Mouse (Mus musculus) B cell, adult 2 months (primary cell): ENCODE data around the gene Lrat.

Source experiments
- DNase-seq, 2 experiments: peaks; one replicate each; pipeline ENCODE4 v3.0.0; 2022

The Lrat gene

DNA sequence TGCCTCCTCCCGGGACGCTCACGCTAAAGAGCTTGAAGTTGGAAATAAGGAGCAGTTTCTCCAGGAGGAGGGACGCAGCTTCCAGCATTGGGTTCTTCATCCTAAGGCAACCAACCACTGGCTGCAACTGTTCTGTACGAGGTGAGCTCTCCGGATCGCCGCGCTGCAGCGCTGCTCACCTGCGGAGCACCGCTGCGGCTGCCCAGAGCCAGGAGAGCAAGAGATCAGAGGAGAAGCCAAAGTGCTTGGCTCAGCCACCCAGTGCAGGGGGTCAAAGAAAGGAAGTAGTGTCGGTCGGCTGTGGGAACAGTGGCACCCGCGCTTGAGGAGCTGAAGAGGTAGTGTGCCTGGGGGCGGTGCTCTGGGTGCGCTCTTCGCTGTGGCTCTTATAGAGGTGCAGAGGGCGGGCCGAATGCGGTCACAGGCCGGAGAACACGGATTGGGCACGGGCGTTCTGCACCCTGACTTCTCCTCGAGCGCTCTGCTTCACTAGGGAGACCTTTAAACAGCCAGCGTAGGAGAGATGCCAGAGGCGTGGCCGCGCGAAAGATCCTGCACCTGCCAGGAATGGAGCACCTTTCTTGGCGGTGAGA lies at the start of gene Lrat:
Gene Lrat, minus strand, starts transcription at position 361 of the 593 bp plus-strand sequence.
- DNase-seq: no peak

- no peak for DNase-seq
Observed at GRCm38 (mm10) chr3:82952173-82952962, 48.6 kb upstream of the Lrat start.

DNA sequence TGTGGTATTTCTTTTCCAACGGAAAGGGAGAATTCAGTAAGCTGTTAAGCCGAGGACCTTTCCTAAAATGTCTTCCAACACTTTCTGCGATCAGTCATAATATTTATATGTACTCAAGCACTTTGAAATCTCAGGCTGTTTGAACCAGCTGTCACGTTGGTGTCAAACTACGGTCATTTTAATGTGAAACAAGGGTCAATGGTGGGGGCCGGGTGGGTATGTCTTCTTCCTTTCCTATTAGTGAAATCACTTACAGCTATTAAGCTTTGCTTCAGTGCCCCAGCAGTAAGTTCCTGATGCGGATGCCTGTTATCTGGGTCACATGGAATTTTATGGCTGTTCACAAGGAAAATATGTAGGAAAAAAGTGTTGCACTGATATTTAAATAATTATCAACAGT lies 46.9 kb upstream of the Lrat start:
- DNase-seq: no peak

- no peak for DNase-seq
Observed at GRCm38 (mm10) chr3:82950208-82950607, 46.4 kb upstream of the Lrat start.

GRCm38 (mm10) chr3:82946375-82947107 lies 42.8 kb upstream of the Lrat start:
- no peak for DNase-seq

- no peak for DNase-seq
Observed at GRCm38 (mm10) chr3:82927917-82928316, 24.1 kb upstream of the Lrat start.

- DNase-seq: no peak
Observed at GRCm38 (mm10) chr3:82915632-82916031, 11.9 kb upstream of the Lrat start.

DNA sequence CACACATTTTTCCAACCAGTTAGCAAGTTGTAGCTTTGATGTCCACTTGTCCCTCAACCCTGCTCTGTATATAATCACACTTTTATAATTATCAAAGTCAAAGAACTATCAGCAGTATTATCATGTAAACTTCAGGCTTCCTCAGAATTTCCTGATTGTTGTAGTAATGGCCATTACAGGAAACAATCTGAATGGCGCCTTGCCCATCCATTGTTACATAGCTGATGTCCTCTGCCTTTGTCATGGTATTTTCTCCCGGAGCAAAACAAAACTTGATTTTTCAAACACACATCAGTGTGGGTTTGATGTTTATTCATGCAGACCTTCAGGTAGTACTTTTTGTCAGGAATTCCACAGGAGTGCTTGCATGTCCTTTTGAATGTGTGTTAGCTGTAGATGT lies 4.9 kb upstream of the Lrat start:
- no peak for DNase-seq

GRCm38 (mm10) chr3:82904211-82904908 lies 587 bp upstream of the Lrat start:
- DNase-seq: no peak

DNA sequence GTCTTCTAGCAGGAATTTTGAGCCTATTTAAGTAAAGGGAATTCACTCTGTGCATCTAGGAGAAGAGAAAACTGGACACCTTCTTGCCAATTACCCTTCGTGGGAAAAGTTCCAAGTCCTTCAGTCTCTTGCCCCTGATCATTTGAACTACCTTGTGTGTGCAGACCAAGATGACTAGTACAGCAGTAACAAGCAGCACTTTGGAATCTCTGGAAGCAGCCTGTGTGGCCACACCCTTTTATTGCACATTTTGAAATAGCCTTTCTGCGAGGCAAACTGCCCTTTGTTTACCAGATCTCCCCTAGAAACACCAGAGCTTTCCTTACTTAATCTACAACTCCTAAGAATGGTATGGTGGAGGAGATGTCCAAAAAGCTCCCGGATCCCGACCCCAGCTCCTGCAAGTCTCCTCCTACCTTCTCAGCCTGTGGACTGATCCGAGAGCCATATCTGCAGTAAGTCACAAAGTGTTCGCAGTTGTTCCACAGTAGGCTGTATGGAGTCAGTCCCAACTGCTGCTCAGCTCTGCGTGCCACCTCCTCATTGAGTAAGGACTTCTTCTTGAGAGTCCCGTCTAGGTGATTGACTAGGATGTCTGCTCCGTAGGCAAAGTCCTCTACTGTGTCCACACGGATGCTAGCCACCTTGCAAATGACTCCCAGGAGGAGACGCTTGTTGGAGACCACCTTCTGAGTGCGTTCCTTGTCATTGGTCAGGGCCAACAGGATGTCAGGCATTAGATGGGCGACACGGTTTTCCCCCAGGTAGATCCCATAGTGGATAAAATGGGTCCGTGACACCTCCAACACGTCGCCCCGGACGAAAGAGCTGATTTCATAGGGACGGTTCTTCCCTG lies 788 bp downstream of the Lrat start:
- no peak for DNase-seq

- no peak for DNase-seq
Observed at GRCm38 (mm10) chr3:82888842-82889241, 14.9 kb downstream of the Lrat start.

- no peak for DNase-seq
Observed at GRCm38 (mm10) chr3:82877258-82877657, 26.5 kb downstream of the Lrat start.

- DNase-seq: no peak
Observed at GRCm38 (mm10) chr3:82876372-82876739, 27.4 kb downstream of the Lrat start, which contains the start of gene Rbm46. TSS of gene Rbm46 (minus strand) at chr3:82876483.

DNA sequence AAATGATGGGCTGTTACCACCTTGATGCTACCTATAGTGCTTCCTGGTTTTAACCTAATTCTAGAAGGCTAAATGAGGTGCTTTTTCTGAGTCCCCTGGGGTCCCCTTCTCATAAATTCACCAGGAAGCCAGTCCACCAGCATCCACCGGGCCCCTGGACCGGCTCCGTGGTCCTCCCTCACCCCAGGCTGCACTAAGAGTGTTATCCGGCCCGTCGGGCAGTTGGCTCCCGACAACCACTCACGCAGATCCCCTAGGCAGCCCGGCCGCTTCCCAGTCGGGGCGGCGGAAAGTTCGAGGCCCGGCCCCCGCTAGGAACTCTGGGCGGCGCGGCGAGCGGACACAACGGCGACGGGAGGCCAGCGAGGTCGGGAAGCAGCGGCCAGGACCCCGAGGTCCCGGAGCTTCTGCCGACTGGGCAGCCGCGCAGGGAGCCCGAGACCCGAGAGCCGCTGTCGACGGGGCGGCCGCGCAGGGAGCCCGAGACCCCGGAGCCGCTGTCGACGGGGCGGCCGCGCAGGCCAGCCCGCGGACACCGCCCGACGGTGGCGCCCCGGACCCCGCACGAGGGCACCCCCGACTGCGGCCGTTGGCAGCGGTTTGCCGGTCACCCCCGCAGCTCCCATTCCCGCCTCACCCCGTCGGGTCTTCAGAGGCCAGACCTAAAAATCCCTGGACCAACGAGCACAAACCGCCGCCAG lies 28.0 kb downstream of the Lrat start:
- no peak for DNase-seq

- DNase-seq: no peak
Observed at GRCm38 (mm10) chr3:82857414-82858077, 46.2 kb downstream of the Lrat start.
